Mouse (Mus musculus): ENCODE measurements around the gene Slc38a10.

- no peak for TF ChIP-seq CTCF (IDR thresholded peaks at IDR 0.05; ENCODE audit: control insufficient read depth, insufficient read depth, insufficient replicate concordance, low read depth, low read length)
- no peak; the same call in 1 of the 2 replicates for TF ChIP-seq POLR2A (IDR thresholded peaks at IDR 0.05; ENCODE audit: control insufficient read depth, low read depth, low read length)
Measured at GRCm38 (mm10) chr11:120090661-120091060, 60.5 kb downstream of the Slc38a10 start.
